Mouse (Mus musculus) myocyte (in vitro differentiated cells): ENCODE data around the gene Klra2. TPM values are rescaled to one million over a fixed set of nuclear protein-coding genes. Genes with fewer than 3 reads are reported as not detected.
A peak's percentile ranks its signal among the peaks of the same experiment; 100 is the strongest.

Source experiments
- H3K27me3 ChIP-seq: one replicate; pipeline ENCODE4 v1.6.1; 2011; ENCODE audit not compliant: control insufficient read depth, insufficient read depth, insufficient read length
- H3K36me3 ChIP-seq: one replicate; pipeline ENCODE4 v1.6.1; 2011; ENCODE audit not compliant: control insufficient read depth, insufficient read depth
- H3K4me2 ChIP-seq: one replicate; pipeline ENCODE4 v1.6.1; 2011; ENCODE audit warnings: low read depth, control low read depth
- H3K4me3 ChIP-seq: one replicate; pipeline ENCODE4 v1.5.1; 2011; ENCODE audit warnings: mild to moderate bottlenecking, control low read depth, moderate library complexity
- H3K79me2 ChIP-seq: one replicate; pipeline ENCODE4 v1.6.1; 2011; ENCODE audit not compliant: control insufficient read depth, insufficient read depth
- H3ac ChIP-seq: one replicate; pipeline ENCODE4 v1.6.1; 2011; ENCODE audit not compliant: control insufficient read depth, insufficient read length
- CEBPB ChIP-seq: IDR thresholded peaks from 2 replicates; pipeline ENCODE4 v1.6.1; 2011; ENCODE audit warnings: mild to moderate bottlenecking, moderate library complexity; ENCODE audit not compliant: poor library complexity, insufficient read depth, severe bottlenecking
- E2F4 ChIP-seq: IDR thresholded peaks from one replicate; pipeline ENCODE4 v1.6.1; 2011; ENCODE audit warnings: mild to moderate bottlenecking, control low read depth, moderate library complexity; ENCODE audit not compliant: insufficient read depth
- MAX ChIP-seq: IDR thresholded peaks from one replicate; pipeline ENCODE4 v1.6.1; 2011; ENCODE audit warnings: low read depth, mild to moderate bottlenecking, control low read depth
- MYOD1 ChIP-seq, 3 experiments: IDR thresholded peaks; one replicate each; pipeline ENCODE4 v1.6.1; 2011; ENCODE audit warnings: control low read depth in 2 of 3, low read depth in 2 of 3, mild to moderate bottlenecking in 2 of 3, moderate library complexity in 1 of 3; ENCODE audit not compliant: insufficient read length in 2 of 3, control insufficient read depth in 1 of 3
- MYOG ChIP-seq, 3 experiments: IDR thresholded peaks; one replicate each; pipeline ENCODE4 v1.6.1; 2011; ENCODE audit warnings: control low read depth in 2 of 3, low read depth in 2 of 3, mild to moderate bottlenecking in 2 of 3; ENCODE audit not compliant: insufficient read length in 2 of 3, control insufficient read depth in 1 of 3, insufficient read depth in 1 of 3
- POLR2A ChIP-seq: IDR thresholded peaks from one replicate; pipeline ENCODE4 v1.6.1; 2011; ENCODE audit warnings: low read depth, mild to moderate bottlenecking, control low read depth, moderate library complexity; ENCODE audit not compliant: insufficient read length
- POLR2AphosphoS2 ChIP-seq: IDR thresholded peaks from one replicate; pipeline ENCODE4 v1.6.1; 2011; ENCODE audit warnings: low read depth, control low read depth; ENCODE audit not compliant: insufficient read length
- REST ChIP-seq: IDR thresholded peaks from one replicate; pipeline ENCODE4 v1.6.1; 2011; ENCODE audit warnings: mild to moderate bottlenecking, control low read depth, moderate library complexity; ENCODE audit not compliant: insufficient read depth, insufficient read length
- SRF ChIP-seq: IDR thresholded peaks from one replicate; pipeline ENCODE4 v1.6.1; 2011; ENCODE audit warnings: low read depth; ENCODE audit not compliant: control insufficient read depth, insufficient read length
- TCF12 ChIP-seq: IDR thresholded peaks from one replicate; pipeline ENCODE4 v1.6.1; 2011; ENCODE audit warnings: mild to moderate bottlenecking, control low read depth; ENCODE audit not compliant: poor library complexity, insufficient read depth, severe bottlenecking
- TCF3 ChIP-seq: IDR thresholded peaks from one replicate; pipeline ENCODE4 v1.6.1; 2011; ENCODE audit warnings: low read depth, control low read depth; ENCODE audit not compliant: insufficient read length
- USF1 ChIP-seq: IDR thresholded peaks from one replicate; pipeline ENCODE4 v1.6.1; 2011; ENCODE audit warnings: low read depth, mild to moderate bottlenecking, control low read depth, moderate library complexity
- polyA plus RNA-seq: library from polyadenylated mRNA; unstranded; fragments of >200 nt; fragmentation: generic; extraction: Trizol; gene quantifications from one replicate; pipeline ENCODE4 v1.2.1, GENCODE M21; 2012; ENCODE audit warnings: missing spikeins

The Klra2 gene
- polyA plus RNA-seq = 0.11 TPM

- H3K4me2 ChIP-seq = peak within 1 kb of the TSS; percentile 45
- no peaks in the 10 kb centered on the region for H3K27me3 ChIP-seq
- TF ChIP-seq TCF12 (no peak), CEBPB (peak; percentile 23; the same call in 1 of the 2 replicates), SRF (no peak)
- no peaks in the 10 kb centered on the region for H3K36me3 ChIP-seq
- H3ac ChIP-seq = no peak within 1 kb of the TSS
- no peaks in the 10 kb centered on the region for H3K79me2 ChIP-seq
- H3K4me3 ChIP-seq = no peak within 1 kb of the TSS
Observed at GRCm38 (mm10) chr6:131247206-131247605, at the start of gene Klra2. Klra2 (minus strand) TSS chr6:131247362.

GRCm38 (mm10) chr6:131294435-131295112, 47.4 kb upstream of the Klra2 start:
- Histone ChIP-seq H3K4me2 (no peak overlapping the region), H3K36me3 (no peaks in the 10 kb centered on the region), H3ac (no peak overlapping the region), H3K79me2 (peaks cover 19% of the 10 kb centered on the region), H3K27me3 (no peaks in the 10 kb centered on the region), H3K4me3 (no peak overlapping the region)
- no peak for TF ChIP-seq POLR2AphosphoS2
- no peak for TF ChIP-seq MYOD1 (IDR thresholded peaks at IDR 0.05; ENCODE audit: control insufficient read depth in 1 of 3, insufficient read length in 2 of 3, low read depth in 2 of 3)
- TF ChIP-seq MAX = no peak
- no peak for TF ChIP-seq E2F4
- TF ChIP-seq CEBPB = no peak
- no peak for TF ChIP-seq TCF3
- TF ChIP-seq POLR2A = no peak
- no peak for TF ChIP-seq TCF12
- TF ChIP-seq REST = no peak
- TF ChIP-seq MYOG (IDR thresholded peaks at IDR 0.05; ENCODE audit: control insufficient read depth in 1 of 3, insufficient read depth in 1 of 3, insufficient read length in 2 of 3, low read depth in 2 of 3) = no peak
- TF ChIP-seq USF1 = no peak
- no peak for TF ChIP-seq SRF

- no peaks in the 10 kb centered on the region for H3K27me3 ChIP-seq
- H3K36me3 ChIP-seq = no peaks in the 10 kb centered on the region
- no peak overlapping the region for H3ac ChIP-seq
- TF ChIP-seq TCF12 = no peak
- TF ChIP-seq MYOG (IDR thresholded peaks at IDR 0.05; ENCODE audit: control insufficient read depth in 1 of 3, insufficient read depth in 1 of 3, insufficient read length in 2 of 3, low read depth in 2 of 3) = no peak
- TF ChIP-seq USF1 = no peak
- no peak for TF ChIP-seq REST
- no peak for TF ChIP-seq CEBPB
- TF ChIP-seq SRF = no peak
- TF ChIP-seq POLR2AphosphoS2 = no peak
- TF ChIP-seq MYOD1 (IDR thresholded peaks at IDR 0.05; ENCODE audit: control insufficient read depth in 1 of 3, insufficient read length in 2 of 3, low read depth in 2 of 3) = no peak
- H3K79me2 ChIP-seq = peaks cover 19% of the 10 kb centered on the region
- peak overlapping the region; percentile 89 for H3K4me2 ChIP-seq
- peak overlapping the region; percentile 89 for H3K4me3 ChIP-seq
Observed at GRCm38 (mm10) chr6:131293916-131294315, 46.8 kb upstream of the Klra2 start.

GRCm38 (mm10) chr6:131292991-131293788, 46.0 kb upstream of the Klra2 start, which contains the start of gene Magohb:
Magohb (minus strand) TSS chr6:131293244.
- peak within 1 kb of the TSS; percentile 89 for H3K4me2 ChIP-seq
- peak within 1 kb of the TSS; percentile 38 for H3ac ChIP-seq
- no peaks in the 10 kb centered on the region for H3K36me3 ChIP-seq
- peaks cover 19% of the 10 kb centered on the region for H3K79me2 ChIP-seq
- peak within 1 kb of the TSS; percentile 89 for H3K4me3 ChIP-seq
- TF ChIP-seq SRF (peak; percentile 89), E2F4 (no peak), POLR2A (peak; percentile 38), POLR2AphosphoS2 (peak; percentile 26)
- H3K27me3 ChIP-seq = no peaks in the 10 kb centered on the region

- Histone ChIP-seq H3K27me3 (no peaks in the 10 kb centered on the region), H3K4me2 (peak overlapping the region; percentile 89), H3K79me2 (peaks cover 19% of the 10 kb centered on the region), H3ac (peak overlapping the region; percentile 38), H3K4me3 (peak overlapping the region; percentile 89), H3K36me3 (no peaks in the 10 kb centered on the region)
- TF ChIP-seq MYOG (IDR thresholded peaks at IDR 0.05; ENCODE audit: control insufficient read depth in 1 of 3, insufficient read depth in 1 of 3, insufficient read length in 2 of 3, low read depth in 2 of 3) (no peak), REST (no peak)
Observed at GRCm38 (mm10) chr6:131292276-131292990, 45.3 kb upstream of the Klra2 start.
